Mouse (Mus musculus) ES-E14 (cell line): ENCODE data around the gene Pcp4. TPM values are rescaled to one million over a fixed set of nuclear protein-coding genes. Genes with fewer than 3 reads are reported as not detected.

Source experiments
- DNase-seq: peaks from one replicate; pipeline ENCODE4 v3.0.0-alpha.2; 2013; ENCODE audit warnings: low read depth, low spot score
- H3K27ac ChIP-seq: 2 replicates; pipeline ENCODE4 v1.5.1; 2012; ENCODE audit warnings: low read depth, mild to moderate bottlenecking, low read length, moderate library complexity, mixed read lengths; ENCODE audit not compliant: poor library complexity, insufficient read depth, severe bottlenecking
- H3K36me3 ChIP-seq: 2 replicates; pipeline ENCODE4 v1.6.1; 2012; ENCODE audit warnings: mild to moderate bottlenecking, low read length, moderate library complexity, mixed read lengths; ENCODE audit not compliant: control insufficient read depth, poor library complexity, insufficient read depth, severe bottlenecking
- H3K4me1 ChIP-seq, 2 experiments: fragments of 150-350 bp in 1 of 2; sonication (generic) in 1 of 2; 2 replicates each; pipeline ENCODE4 v1.6.1; 2012; ENCODE audit warnings: low read length in 2 of 2, mild to moderate bottlenecking in 1 of 2, mixed read lengths in 1 of 2; ENCODE audit not compliant: control insufficient read depth in 2 of 2, insufficient read depth in 2 of 2, poor library complexity in 1 of 2
- H3K4me3 ChIP-seq, 2 experiments: fragments of 150-350 bp in 1 of 2; sonication (generic) in 1 of 2; 2 replicates each; pipeline ENCODE4 v1.5.1; 2012; ENCODE audit warnings: low read length in 2 of 2, low read depth in 1 of 2, mild to moderate bottlenecking in 1 of 2, mixed read lengths in 1 of 2; ENCODE audit not compliant: insufficient read depth in 1 of 2, poor library complexity in 1 of 2, severe bottlenecking in 1 of 2
- H3K9ac ChIP-seq: 2 replicates; pipeline ENCODE4 v1.6.1; 2012; ENCODE audit warnings: low read depth, mild to moderate bottlenecking, low read length, mixed read lengths; ENCODE audit not compliant: poor library complexity, insufficient read depth, severe bottlenecking
- H3K9me3 ChIP-seq: fragments of 150-350 bp; sonication (generic); 2 replicates; pipeline ENCODE4 v1.6.1; 2012; ENCODE audit warnings: low read depth, mild to moderate bottlenecking, low read length; ENCODE audit not compliant: control insufficient read depth, insufficient read depth
- CHD2 ChIP-seq: IDR thresholded peaks from 2 replicates; pipeline ENCODE4 v1.6.1; 2014; ENCODE audit warnings: mild to moderate bottlenecking, low read depth, low read length, inconsistent platforms
- HCFC1 ChIP-seq: IDR thresholded peaks from 2 replicates; pipeline ENCODE4 v1.6.1; 2012; ENCODE audit warnings: low read length, inconsistent platforms, borderline replicate concordance; ENCODE audit not compliant: insufficient read depth
- MAFK ChIP-seq: IDR thresholded peaks from 2 replicates; pipeline ENCODE4 v1.6.1; 2014; ENCODE audit warnings: mild to moderate bottlenecking, low read depth, low read length, inconsistent platforms; ENCODE audit not compliant: insufficient read depth
- ZC3H11A ChIP-seq: IDR thresholded peaks from 2 replicates; pipeline ENCODE4 v1.6.1; 2012; ENCODE audit warnings: low read depth, mild to moderate bottlenecking, inconsistent platforms, low read length, borderline replicate concordance
- ZNF384 ChIP-seq: IDR thresholded peaks from 2 replicates; pipeline ENCODE4 v1.6.1; 2012; ENCODE audit warnings: low read depth, low read length, inconsistent platforms
- in situ Hi-C, 2 experiments: fragments of 600-800 bp; cut with MboI; formaldehyde crosslinking; loops; one replicate each; pipeline ENCODE4 v1.15.1; 2025; ENCODE audit warnings: low sequenced_read_pairs in 2 of 2, inconsistent platforms in 1 of 2; ENCODE audit not compliant: unreplicated experiment in 2 of 2
- total RNA-seq: library from RNA; depleted of rRNA; stranded (reverse); fragments of 300-350 nt; gene quantifications from 2 replicates; pipeline ENCODE4 v1.2.3, GENCODE M21; 2012

Gene Pcp4
- total RNA-seq, 1 experiment = not detected

- Histone ChIP-seq H3K9me3 (no peaks in the 10 kb centered on the region), H3K36me3 (no peaks in the 10 kb centered on the region), H3K4me1 (no peaks in the 10 kb centered on the region), H3K4me3 (no peak overlapping the region), H3K27ac (no peak overlapping the region), H3K9ac (no peak overlapping the region)
- no peak for TF ChIP-seq ZC3H11A
- no peak for TF ChIP-seq ZNF384
- TF ChIP-seq HCFC1 = no peak
- no peak for DNase-seq
- in situ Hi-C loops = no loop called here
Observed at GRCm38 (mm10) chr16:96531029-96531428, 63.6 kb downstream of the Pcp4 start.

- TF ChIP-seq CHD2 = no peak
- no peak for TF ChIP-seq ZC3H11A
- TF ChIP-seq HCFC1 = no peak
- no peak for TF ChIP-seq ZNF384
- no peak for TF ChIP-seq MAFK
- Histone ChIP-seq H3K27ac (no peak overlapping the region), H3K9me3 (no peaks in the 10 kb centered on the region), H3K36me3 (no peaks in the 10 kb centered on the region), H3K4me1 (no peaks in the 10 kb centered on the region), H3K4me3 (no peak overlapping the region), H3K9ac (no peak overlapping the region)
- in situ Hi-C loops = no loop called here
- no peak for DNase-seq
Observed at GRCm38 (mm10) chr16:96533710-96534109, 66.3 kb downstream of the Pcp4 start.

- H3K36me3 ChIP-seq = no peaks in the 10 kb centered on the region
- no peaks in the 10 kb centered on the region for H3K4me1 ChIP-seq
- TF ChIP-seq ZC3H11A (no peak), MAFK (no peak), ZNF384 (no peak), CHD2 (no peak), HCFC1 (no peak)
- DNase-seq = no peak
- no peak overlapping the region for H3K9ac ChIP-seq
- no peaks in the 10 kb centered on the region for H3K9me3 ChIP-seq
- H3K4me3 ChIP-seq = no peak overlapping the region
- in situ Hi-C loops = no loop called here
- no peak overlapping the region for H3K27ac ChIP-seq
Observed at GRCm38 (mm10) chr16:96535271-96535670, 67.9 kb downstream of the Pcp4 start.

GRCm38 (mm10) chr16:96536426-96536825 is 69.0 kb downstream of the Pcp4 start:
- no peak overlapping the region for H3K4me3 ChIP-seq
- DNase-seq = no peak

GRCm38 (mm10) chr16:96539091-96539490 is 71.7 kb downstream of the Pcp4 start:
- Histone ChIP-seq H3K4me1 (no peaks in the 10 kb centered on the region), H3K9ac (no peak overlapping the region), H3K36me3 (no peaks in the 10 kb centered on the region), H3K4me3 (no peak overlapping the region), H3K9me3 (no peaks in the 10 kb centered on the region), H3K27ac (no peak overlapping the region)
- in situ Hi-C loops = no loop called here
- TF ChIP-seq CHD2 (no peak), ZNF384 (no peak), MAFK (no peak), HCFC1 (no peak), ZC3H11A (no peak)
- no peak for DNase-seq

More at GRCm38 (mm10) chr16:96536426-96536825, 69.0 kb downstream of the Pcp4 start:
- no peaks in the 10 kb centered on the region for H3K9me3 ChIP-seq
- no peaks in the 10 kb centered on the region for H3K4me1 ChIP-seq
- no peak overlapping the region for H3K27ac ChIP-seq
- no peak for TF ChIP-seq ZNF384
- no peak for TF ChIP-seq CHD2
- TF ChIP-seq ZC3H11A = no peak
- TF ChIP-seq HCFC1 = no peak
- no peak for TF ChIP-seq MAFK
- H3K36me3 ChIP-seq = no peaks in the 10 kb centered on the region
- in situ Hi-C loops = no loop called here
- H3K9ac ChIP-seq = no peak overlapping the region
